Mouse (Mus musculus) liver, embryonic 14.5 days (tissue): ENCODE results near the gene Nap1l4.

Source experiments
- CTCF ChIP-seq: IDR thresholded peaks from 2 replicates; pipeline ENCODE4 v1.5.1; 2016; ENCODE audit warnings: antibody characterized with exemption, low read depth, control low read depth
- EP300 ChIP-seq: IDR thresholded peaks from 2 replicates; pipeline ENCODE4 v1.6.1; 2016; ENCODE audit warnings: antibody characterized with exemption, low read depth

- no peak for TF ChIP-seq EP300
- TF ChIP-seq CTCF: no peak
Observed at GRCm38 (mm10) chr7:143514416-143514768, 34.5 kb downstream of the Nap1l4 start.
